Mouse (Mus musculus) gonadal fat pad, adult 2 months (tissue): ENCODE results near the gene Dmkn. TPM values are rescaled to one million over a fixed set of nuclear protein-coding genes. Genes with fewer than 3 reads are reported as not detected.
"Not testable (repeated sequence)": the region's sequence is repeated elsewhere in the genome, so short reads cannot be mapped to it uniquely, and the experiment has no call there.

Experiments
- DNase-seq: peaks from one replicate; pipeline ENCODE4 v3.0.0-alpha.2; 2012; ENCODE audit warnings: low read depth
- polyA plus RNA-seq: library from polyadenylated mRNA; depleted of rRNA; stranded (reverse); fragments of >200 nt; gene quantifications from 2 replicates; pipeline ENCODE4 v1.2.3, GENCODE M21; 2012; rRNA removed

Gene Dmkn
- polyA plus RNA-seq, result 11.1 and 17.7 TPM in 2 replicates

DNA sequence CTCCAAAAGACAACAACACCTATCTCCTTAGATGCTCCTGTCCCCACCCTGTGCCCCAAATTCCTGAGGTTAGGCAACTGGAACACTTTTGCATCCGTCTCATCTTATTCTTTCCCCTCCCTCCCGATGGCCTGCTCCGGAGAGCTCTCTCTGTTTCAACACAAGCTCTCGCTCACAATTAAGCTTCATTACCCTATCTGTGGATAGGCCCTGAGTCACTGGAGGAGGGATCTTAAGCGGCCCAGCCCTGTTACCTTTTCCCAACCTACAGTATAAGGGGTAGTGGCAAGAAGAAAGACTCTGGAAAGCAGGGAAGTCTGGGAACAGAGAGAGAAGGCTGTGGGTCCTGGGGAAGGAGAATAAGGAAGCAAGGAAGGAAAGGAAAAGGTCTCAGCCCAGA lies at the start of gene Dmkn:
Dmkn (plus strand) TSS at position 301 of the 400 bp plus-strand sequence.
- DNase-seq, result no peak

DNA sequence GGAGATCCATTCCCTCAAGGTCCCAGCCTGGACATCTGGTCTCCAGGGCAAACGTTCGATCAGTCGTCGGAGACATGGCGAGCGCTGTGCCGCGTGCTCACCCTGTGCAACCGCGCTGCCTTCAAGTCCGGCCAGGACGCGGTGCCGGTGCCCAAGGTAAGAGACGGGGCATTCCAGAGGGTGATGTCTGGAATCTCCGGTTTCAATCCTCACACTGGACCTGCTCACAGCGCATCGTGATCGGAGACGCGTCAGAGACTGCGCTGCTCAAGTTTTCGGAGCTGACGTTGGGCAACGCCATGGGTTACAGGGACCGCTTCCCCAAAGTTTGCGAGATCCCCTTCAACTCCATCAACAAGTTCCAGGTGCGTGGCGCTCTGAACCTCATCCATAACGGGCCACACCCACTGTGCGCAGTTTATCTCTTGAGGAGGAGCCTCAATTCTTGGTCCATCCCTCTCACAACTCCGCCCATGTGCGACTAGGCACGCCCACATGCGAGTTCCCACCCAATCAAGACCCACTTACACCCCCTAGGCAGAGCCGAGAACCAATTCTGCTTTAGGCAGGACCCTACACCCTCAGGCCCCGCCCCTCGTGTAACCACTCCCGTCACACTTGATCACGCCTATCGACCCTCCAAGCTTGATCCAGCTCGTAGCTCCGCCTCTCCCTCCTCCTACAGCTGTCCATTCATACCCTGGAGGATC lies 46.4 kb upstream of the Dmkn start:
- no peak for DNase-seq

DNA sequence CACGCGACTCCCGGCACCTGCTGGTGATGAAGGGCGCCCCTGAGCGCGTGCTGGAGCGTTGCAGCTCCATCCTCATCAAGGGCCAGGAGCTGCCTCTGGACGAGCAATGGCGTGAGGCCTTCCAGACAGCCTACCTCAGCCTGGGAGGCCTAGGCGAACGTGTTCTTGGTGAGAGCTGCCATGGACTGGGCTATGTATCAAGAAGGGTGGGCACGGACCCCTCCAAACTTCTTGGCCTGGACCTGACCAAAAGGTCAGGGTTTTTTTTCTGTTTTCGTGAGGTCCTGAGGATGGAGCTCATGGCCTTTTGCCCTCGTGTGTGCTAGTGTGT lies 45.9 kb upstream of the Dmkn start:
- DNase-seq, result no peak

DNA sequence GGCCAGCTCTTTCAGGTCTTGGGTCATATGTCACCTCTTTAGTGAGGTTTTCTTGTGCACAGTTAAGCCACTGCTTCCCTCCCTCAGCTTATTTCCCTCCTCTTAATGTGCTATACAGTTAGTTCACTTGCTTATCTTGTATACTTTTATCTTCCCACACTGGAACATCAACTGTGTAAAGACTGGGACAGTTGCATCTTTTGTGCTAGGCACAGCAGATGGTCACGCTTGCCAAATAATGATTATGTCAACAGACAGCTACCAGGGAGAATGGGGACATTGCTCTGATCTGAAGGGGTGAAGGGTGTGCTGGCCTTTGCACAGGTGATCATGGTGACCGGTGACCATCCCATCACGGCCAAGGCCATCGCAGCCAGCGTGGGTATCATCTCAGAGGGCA lies 43.9 kb upstream of the Dmkn start:
- DNase-seq, result no peak

DNA sequence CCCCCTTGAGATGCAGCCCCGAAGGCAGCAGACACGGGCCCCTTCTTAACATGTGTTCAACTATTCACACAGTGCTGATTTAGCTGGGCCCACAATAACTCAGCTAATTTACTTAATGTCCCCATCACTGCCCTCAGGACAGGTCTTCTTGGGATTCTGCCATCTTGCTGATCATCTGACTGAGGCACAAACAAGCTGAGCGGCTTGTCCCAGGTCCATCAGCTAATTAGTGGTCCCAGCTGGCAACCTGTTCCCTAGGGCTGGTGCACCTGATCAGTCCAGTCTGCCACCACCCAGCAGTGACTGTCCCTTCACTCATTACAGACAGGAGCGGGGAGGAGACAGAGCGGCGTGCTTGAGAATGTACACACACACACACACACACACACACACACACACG lies 42.3 kb upstream of the Dmkn start:
- no peak for DNase-seq

DNA sequence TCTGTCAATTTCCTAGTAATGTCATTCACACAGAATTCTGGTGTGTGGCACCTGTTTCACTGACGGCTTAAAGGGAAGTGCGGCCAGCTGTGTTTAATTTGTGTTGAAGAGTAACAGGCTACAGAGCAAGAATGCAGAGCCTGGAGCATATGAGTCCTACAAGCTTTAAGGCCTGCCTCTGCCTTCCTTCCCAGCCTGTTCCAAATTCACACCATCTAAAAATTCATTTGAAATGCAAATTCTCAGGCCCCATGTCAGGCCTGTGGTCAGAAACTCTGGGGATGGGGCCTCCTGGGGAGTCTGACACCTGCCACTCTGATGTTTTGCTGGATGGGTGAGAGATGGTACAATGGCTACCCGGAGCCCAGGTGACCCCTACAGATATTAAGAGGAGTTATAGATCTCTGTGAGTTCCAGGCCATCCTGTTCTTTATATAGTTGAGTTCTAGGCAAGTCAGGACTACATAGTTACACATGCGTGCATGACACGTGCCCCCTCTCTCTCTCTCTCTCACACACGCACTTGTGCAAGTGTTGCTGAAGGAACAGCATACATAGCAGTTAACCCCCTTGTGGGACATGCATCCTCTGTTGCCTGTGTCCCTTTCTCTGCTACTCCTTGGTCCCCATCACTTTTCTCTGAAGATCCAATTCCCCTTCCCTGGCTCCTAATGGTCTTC lies 40.1 kb upstream of the Dmkn start:
- no peak for DNase-seq

DNA sequence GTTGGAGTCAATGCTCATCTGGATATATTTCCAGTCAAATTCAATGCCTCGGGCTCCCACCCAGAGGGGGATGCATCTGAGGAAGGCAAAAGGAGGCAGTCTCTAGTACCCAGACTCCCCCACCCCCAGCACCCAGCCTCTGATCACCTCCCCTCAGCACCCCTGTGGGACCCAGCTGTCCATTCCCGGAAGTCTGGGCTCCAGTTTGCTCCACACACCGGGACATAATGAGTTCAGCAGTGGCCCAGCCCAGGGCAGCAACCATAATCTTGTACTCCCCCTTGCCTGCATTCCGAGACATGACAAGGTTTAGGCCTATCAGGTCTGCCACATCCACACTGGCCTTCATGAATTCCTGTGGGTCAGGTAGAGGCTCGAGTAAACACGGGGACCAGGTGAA lies 35.3 kb upstream of the Dmkn start:
- DNase-seq, result no peak

DNA sequence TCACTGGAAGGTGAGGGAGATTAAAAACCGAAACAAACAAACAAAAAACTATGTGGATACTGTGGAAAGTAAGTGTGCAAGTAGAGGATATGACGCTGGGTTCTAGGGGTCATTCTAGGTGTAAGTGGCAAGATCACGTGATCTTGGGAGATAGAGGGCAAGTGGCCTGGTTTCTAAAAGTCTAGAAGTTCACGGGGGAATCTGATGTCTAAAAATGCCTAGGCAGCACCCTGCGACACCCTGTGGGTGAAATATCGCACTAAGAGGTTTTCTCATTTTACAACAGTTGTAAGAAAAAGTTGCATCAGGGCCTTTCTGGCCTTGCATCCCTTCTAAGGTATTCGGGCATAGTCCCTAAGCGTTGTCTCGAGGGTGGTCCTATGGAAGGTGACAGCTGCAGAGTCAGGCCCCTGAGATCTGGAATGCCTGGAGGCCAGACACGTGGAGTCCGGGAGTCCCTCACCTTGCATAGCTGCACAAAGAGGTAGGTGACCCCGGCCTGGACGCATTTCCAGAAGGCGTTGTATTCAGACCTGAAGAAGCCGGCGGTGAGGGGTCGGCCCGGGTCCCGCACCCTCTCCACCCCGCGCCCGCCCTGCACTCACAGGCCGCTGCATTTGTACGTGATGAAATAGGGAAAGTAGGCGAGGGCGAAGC lies 34.7 kb upstream of the Dmkn start:
- DNase-seq, result no peak

DNA sequence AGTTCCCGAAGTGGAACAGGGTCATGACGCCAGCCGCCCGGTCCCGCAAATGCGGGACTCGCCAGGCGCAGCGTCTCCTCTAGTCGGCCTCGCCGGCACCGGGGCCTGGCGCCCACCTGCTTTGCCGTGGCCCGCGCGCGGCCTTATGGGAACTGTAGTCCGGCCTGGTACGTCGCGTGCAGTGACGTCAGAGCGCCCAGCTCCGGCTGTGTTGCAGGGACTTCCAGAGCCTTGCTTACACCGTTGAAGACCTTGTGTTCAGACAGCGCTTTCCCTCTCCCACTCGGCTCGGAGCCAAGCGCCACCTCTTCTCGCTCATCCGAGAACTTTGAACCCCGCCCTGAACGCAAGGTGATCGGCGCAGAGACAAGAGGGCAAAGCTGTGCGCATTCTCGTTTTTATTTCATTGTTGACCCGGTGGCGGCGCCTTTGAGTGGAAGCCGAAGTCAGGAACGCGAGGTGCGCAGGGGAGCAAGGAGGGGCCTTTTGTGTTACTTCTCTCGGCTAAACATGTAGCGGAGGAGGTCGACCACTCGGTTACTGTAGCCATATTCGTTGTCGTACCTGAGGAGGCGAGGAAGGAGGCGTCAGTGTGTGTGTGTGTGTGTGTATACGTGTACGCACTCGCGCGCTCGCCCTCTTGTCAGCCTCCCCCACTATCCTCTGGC lies 34.0 kb upstream of the Dmkn start, which contains the start of gene Tmem147:
Tmem147 (minus strand) TSS at position 145 of the 668 bp plus-strand sequence.
- DNase-seq, result peak; percentile 94

DNA sequence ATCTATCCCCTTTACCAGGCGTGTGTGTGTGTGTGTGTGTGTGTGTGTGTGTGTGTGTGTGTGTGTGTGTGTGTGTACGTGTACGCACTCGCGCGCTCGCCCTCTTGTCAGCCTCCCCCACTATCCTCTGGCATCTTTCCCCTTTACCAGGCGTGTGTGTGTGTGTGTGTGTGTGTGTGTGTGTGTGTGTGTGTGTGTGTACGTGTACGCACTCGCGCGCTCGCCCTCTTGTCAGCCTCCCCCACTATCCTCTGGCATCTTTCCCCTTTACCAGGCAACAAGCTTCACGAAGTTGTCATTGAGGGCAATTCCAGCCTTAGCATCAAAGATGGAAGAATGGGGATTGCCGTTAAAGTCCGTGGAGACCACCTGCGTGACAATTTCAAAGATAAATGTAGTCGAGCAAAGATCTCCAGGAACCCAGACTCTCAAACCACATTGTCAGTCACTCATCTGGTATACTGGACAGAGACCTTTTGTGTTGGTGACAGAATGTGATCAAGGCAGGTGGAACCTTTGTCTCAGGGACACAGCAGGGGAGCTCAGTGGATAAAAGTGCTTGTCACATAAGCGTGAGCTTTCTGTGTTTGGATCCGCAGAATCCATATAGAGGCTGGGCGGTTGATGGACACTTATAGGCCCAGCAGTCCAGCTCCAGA lies 33.4 kb upstream of the Dmkn start:
- not testable (repeated sequence) for DNase-seq

DNA sequence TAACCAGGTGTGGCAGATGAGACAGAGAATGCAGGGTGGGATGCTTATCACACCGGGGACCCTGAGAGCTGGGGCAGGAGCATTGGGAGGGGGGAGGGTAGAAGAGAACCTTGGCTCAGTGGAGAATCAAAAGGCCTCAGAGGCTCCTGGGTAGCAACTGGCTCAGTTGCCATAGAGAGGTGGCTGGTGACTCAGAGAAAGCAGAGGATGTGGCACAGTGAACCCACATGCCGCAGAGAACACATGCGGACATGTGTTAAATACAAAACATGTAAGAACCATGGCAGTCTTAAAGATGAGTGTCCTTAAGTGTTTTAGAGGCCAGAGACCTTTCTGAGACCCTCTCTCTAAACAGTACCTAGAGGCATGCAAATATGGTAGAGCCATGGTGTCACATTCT lies 27.3 kb upstream of the Dmkn start:
- no peak for DNase-seq

DNA sequence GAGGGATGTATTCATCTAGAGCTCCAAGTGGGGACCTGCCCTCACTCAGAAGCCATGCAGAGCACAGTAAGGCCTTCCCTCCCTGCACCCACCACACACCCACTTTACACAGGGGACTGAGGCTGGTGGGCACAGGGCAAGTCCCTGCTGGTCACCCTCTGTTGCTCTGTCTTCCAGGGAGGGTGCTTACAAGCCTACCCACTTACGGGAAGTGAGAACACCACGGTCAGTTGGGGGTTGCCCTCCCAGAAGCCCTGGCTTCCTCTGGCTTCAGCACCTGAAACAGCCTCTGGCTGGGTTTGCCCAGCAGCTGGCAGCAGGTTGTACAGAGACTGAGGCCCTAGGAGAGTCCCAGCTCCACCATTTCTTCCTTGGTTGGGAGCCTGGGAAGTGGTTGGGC lies 21.0 kb upstream of the Dmkn start:
- DNase-seq, result not testable (repeated sequence)

DNA sequence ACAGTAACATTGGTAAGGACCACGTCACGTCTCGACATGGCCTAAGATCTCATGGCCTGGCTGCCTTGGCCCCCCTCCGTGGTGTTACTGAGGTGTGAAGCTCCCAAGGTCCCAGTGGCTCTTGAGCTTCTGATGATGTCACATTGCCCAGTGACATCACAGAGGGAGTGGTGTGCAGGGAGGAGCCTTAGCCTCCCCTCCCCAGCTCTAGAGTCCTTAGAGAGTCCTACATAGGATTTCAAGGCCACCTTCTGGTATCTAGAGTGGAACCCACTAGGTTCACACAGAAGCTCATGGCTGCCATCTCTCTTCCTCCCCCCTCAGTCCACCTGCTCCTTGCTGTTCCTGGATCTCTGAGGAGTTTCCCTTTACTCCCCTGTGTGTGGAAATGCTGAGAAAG lies 19.9 kb upstream of the Dmkn start, which contains the start of gene Gapdhs:
Gapdhs (minus strand) TSS at position 65 of the 400 bp plus-strand sequence.
- not testable (repeated sequence) for DNase-seq

DNA sequence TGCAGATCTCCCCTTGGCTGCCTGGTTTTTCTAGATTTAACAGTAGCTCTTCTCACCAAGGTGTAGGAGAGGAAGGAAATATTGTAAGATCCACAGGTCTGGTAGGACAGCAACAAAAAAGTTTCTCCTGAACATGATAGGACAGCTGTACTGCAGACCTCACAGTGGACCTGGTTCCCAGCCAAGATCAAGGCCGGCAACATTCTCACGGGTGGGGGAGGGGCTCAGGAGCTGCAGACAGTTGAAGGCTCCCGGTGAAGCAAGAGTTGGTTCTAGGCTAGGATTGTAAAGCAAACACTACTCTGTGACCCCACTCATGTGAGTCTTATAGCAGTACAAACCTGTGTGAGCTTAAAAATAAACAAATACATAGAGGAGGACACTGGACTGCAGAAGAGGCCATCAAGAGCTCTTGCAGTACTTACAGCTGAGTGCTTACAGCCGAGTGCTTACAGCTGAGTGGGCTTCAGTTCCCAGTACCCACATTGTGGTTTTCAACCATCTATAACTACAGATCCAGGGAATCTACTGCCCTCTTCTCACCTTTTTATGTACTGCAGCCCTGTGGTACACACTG lies 19.4 kb upstream of the Dmkn start:
- DNase-seq, result no peak

DNA sequence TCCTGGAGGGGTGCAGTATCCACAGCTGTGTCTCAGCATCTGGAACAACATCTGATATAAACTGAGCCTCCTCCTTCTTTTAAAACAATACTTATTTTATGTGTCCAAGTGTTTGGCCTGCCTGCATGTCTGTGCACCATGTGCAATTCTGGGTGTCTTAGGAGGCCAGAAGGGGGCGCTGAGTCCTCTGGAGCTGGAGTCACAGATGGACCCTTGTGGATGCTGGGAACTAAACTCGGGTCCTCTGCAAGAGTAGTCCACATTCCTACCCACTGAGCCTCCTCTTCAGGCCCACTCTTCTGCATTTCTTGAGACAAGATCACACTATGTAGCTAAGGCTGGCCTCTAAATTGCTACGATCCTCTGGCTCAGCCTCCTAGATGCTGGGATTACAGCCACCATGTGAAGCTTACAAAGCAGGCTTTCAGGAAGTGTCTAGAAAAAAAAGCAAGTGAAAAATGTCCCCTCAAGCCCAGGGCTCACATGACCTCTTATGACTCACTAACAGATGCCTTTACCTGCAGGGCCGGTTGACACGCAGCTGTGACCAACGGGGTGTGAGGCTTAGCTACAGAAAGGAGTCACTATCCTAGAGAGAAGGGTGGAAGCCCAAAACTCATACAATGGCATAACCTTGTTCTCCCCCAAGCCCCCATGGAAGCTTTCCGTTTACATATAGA lies 15.9 kb upstream of the Dmkn start:
- DNase-seq, result no peak

DNA sequence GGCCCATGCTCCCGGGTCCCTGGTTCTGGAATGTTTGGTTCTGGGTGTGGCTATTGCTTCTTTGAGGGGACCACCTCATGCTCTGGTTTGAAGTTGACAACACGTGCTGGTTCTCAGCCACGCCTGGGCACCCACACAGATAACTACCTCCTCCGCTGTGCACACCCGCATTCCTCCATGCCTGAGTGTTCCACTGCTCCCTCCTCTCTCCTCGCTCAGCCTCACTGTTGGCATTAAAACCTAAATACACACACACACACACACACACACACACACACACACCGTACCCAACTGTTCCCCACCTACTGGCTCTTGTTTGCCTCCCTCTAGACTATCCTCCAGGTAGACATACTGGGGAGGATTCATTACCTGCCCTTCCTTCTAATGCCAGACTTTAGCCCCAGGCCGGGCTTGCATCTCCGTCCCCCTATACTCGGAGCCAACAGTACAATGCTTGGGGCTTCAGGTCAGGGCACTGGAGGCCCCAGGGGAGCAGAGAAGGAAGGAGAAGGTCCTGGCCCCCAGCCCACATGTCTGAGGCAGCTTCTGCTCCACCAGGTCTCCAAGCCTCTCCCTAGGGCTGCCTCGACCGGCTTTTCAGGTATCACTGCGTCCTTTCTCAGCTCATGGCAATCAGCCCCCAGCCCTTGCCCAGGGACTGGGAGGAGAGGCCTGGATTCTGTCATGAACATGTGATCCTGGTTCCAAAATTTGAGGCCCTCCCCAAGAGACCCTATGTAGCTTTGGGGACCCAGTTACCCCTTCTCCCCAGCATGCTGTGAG lies 13.5 kb upstream of the Dmkn start:
- DNase-seq, result no peak

DNA sequence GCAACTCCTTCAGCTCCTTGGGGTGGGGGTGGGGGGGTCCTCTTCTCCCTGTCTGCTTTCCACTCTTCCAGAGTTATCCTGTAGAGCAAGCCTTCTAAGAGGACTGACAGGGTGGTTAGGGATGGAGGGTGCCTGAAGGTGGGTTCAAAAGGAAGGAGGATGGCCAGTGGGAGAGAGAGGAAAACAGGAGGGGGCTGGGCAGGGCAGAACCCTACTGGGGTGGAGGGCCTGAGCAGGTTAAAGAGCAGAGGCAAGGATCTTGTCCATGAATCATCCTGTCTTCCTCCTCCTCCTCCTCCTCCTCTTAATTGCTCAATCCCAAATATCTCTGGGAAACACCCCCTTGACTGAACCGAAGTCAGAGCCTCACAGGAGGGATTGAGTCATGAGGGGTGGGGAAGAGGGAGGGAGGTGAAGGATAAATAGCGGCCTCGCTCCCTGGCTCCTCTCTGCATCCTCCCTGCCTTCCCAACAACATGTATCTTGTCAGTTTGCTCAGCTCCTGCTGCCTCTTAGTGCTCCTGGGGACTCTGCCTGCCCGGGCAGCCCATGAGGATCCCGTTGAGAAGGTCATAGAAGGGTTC lies 12.4 kb upstream of the Dmkn start, which contains the start of gene Sbsn:
Sbsn (plus strand) TSS at position 386 of the 584 bp plus-strand sequence.
- no peak for DNase-seq

DNA sequence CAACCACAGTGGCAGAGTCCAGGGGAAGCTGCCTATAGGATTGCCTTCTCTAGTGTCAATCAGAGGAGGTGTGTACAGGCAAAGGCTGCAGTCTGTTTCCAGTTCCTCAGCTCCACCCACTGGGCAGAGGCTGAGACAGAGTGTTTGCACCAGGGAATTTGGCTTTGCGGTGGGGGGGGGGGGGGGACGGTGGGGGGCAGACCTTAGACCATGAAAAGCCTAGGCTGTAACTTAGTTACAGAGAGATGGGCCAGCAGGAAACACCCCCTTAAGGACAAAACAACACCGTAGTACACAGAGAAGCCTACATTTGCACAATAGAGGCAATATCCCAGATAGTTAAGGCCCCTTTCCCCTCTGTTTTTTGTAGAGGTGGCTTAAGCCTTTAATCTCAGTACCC lies 6.6 kb upstream of the Dmkn start:
- no peak for DNase-seq

DNA sequence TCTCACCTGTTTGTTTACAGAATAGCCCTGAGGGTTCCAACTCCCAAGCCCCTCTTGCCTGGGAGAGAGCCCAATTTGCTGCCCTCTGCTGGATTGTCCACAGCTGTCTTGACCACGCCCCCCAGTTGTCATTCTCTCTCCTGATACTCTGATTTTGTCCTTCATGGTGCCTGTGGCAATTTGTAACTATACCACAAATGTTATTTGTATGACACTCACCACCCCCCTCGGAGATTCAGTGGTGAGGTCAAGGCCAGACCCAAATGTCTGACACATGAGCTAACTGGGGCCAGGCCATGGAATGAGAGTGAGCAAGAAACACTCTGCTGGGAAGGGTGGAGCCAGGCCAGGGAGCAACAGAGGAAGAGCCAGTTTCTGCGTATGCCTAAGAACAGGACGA lies 4.7 kb upstream of the Dmkn start:
- no peak for DNase-seq
